Mouse (Mus musculus) limb, embryonic 15.5 days (tissue): ENCODE measurements around the gene Rbak. TPM values are rescaled to one million over a fixed set of nuclear protein-coding genes. Genes with fewer than 3 reads are reported as not detected.
"Not testable (repeated sequence)": the region's sequence is repeated elsewhere in the genome, so short reads cannot be mapped to it uniquely, and the experiment has no call there.

Experiments used
- ATAC-seq: fragments of 200-750 bp; cut with Nextera tagmentation; 2 replicates; pipeline ENCODE4 v1.8.0; 2017; ENCODE audit warnings: low read depth, moderate TSS enrichment; ENCODE audit not compliant: insufficient number of reproducible peaks, low FRiP score, low TSS enrichment
- H3K27ac ChIP-seq: fragments of 300-500 bp; sonication (generic); 2 replicates; pipeline ENCODE4 v1.5.1; 2015; ENCODE audit warnings: moderate library complexity, mild to moderate bottlenecking, inconsistent platforms
- H3K27me3 ChIP-seq: fragments of 300-500 bp; sonication (generic); 2 replicates; pipeline ENCODE4 v1.6.1; 2015; ENCODE audit warnings: inconsistent platforms
- H3K36me3 ChIP-seq: fragments of 300-500 bp; sonication (generic); 2 replicates; pipeline ENCODE4 v1.6.1; 2015; ENCODE audit warnings: inconsistent platforms
- H3K4me1 ChIP-seq: fragments of 300-500 bp; sonication (generic); 2 replicates; pipeline ENCODE4 v1.6.1; 2015; ENCODE audit warnings: inconsistent platforms
- H3K4me2 ChIP-seq: fragments of 300-500 bp; sonication (generic); 2 replicates; pipeline ENCODE4 v1.6.1; 2015; ENCODE audit warnings: mild to moderate bottlenecking, inconsistent platforms
- H3K4me3 ChIP-seq: fragments of 300-500 bp; sonication (generic); 2 replicates; pipeline ENCODE4 v1.5.1; 2015; ENCODE audit warnings: mild to moderate bottlenecking, inconsistent platforms
- H3K9ac ChIP-seq: fragments of 300-500 bp; sonication (generic); 2 replicates; pipeline ENCODE4 v1.6.1; 2015; ENCODE audit warnings: inconsistent platforms
- H3K9me3 ChIP-seq: fragments of 300-500 bp; sonication (generic); 2 replicates; pipeline ENCODE4 v1.6.1; 2016; ENCODE audit warnings: inconsistent platforms
- WGBS: fragments of 180-500 bp; shearing (Covaris S2); methylation state at CpG from one replicate; pipeline ENCODE4 v1.1.7; 2015; 5-methylcytosine and 5-hydroxymethylcytosine counted together
- polyA plus RNA-seq: library from polyadenylated mRNA; unstranded; fragments of >200 nt; fragmentation: Nextera tagmentation; extraction: Ambion mirVana; gene quantifications from 2 replicates; pipeline ENCODE4 v1.2.1, GENCODE M21; 2015

The Rbak gene
- polyA plus RNA-seq, 1 experiment from 2014 or later, result 14.8 TPM

DNA sequence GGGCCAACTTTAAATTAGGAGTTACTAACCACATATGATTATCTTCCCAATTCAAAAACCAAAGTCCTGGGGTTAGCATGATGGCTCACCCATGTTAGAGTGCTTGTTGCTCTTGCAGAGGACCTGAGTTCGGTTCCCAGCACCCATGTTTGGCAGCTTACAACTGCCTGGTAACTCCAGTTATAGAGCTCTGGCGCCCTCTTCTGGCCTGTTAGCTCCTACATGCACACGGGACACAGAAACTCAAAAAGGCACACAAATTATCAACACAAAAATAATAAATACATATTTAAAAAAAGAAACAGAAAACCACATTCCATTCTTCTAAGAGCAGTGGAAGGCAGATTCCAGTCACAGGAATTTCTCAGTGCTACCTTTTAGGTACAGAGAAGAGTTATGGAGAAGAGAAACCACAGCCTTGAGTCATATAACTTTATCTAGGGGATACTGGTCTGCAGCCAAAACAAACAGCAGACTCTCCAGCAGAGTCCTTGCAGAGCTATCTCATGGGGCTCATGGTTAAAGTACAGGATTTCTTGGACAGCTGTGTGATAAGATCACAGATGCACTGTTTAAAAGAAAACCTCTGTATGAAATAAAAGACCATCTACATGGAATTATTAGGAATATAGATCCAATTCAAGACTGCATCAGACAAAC, 2.9 kb downstream of the Rbak start:
- Histone ChIP-seq H3K4me1 (peaks cover 11% of the 10 kb centered on the region), H3K36me3 (peaks cover 59% of the 10 kb centered on the region)
- WGBS, result 87% methylated on average over 3 of the region's 3 CpGs

DNA sequence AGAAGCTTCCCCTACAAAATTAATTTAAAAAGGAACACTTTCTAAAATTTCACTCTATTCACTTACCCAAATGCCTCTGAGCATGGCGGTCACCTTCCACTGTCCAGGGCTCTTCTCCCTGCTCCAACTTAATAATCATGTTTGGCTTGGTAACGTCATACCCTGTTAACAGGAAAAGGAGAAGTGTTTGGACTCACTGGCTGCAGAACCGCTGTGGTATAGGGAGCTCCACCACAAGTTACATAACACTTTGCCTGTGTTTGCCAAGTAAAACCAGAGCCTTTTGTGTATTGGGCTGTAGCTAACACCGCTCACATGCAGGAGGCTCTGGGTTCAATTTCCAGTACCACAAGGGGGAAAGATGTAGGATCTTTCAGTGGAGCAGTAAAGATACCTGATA, 4.6 kb downstream of the Rbak start:
- no peak for ATAC-seq
- peaks cover 76% of the 10 kb centered on the region for H3K36me3 ChIP-seq
- no peak overlapping the region for H3K4me3 ChIP-seq

More for the DNA sequence above, 2.9 kb downstream of the Rbak start:
- no peak for ATAC-seq
- Histone ChIP-seq H3K4me2 (no peak overlapping the region), H3K9me3 (no peaks in the 10 kb centered on the region), H3K9ac (no peak overlapping the region), H3K27me3 (no peaks in the 10 kb centered on the region), H3K27ac (no peak overlapping the region), H3K4me3 (no peak overlapping the region)

GRCm38 (mm10) chr5:143165508-143166070, 15.0 kb downstream of the Rbak start:
- Histone ChIP-seq H3K4me2 (no peak overlapping the region), H3K27me3 (peaks cover 13% of the 10 kb centered on the region; the same call in 1 of the 2 replicates), H3K4me3 (no peak overlapping the region), H3K9ac (no peak overlapping the region), H3K36me3 (no peaks in the 10 kb centered on the region), H3K27ac (no peak overlapping the region), H3K9me3 (no peaks in the 10 kb centered on the region), H3K4me1 (0 out of 2 replicates have a peak, but pooled peaks cover 3% of the 10 kb centered on the region)
- WGBS, result 9% methylated on average over 18 of the region's 18 CpGs
- ATAC-seq, result no peak

More for the DNA sequence above, 4.6 kb downstream of the Rbak start:
- Histone ChIP-seq H3K9me3 (no peaks in the 10 kb centered on the region), H3K27me3 (no peaks in the 10 kb centered on the region), H3K9ac (no peak overlapping the region), H3K27ac (no peak overlapping the region), H3K4me1 (peaks cover 11% of the 10 kb centered on the region), H3K4me2 (no peak overlapping the region)
- WGBS, result 88% methylated on average over 4 of the region's 4 CpGs

- H3K4me1 ChIP-seq, result 0 out of 2 replicates have a peak, but pooled peaks cover 4% of the 10 kb centered on the region
- no peak overlapping the region for H3K9ac ChIP-seq
- H3K4me2 ChIP-seq, result no peak overlapping the region
- no peak overlapping the region for H3K27ac ChIP-seq
- peaks cover 49% of the 10 kb centered on the region for H3K27me3 ChIP-seq
- no peaks in the 10 kb centered on the region; the same call in 1 of the 2 replicates for H3K9me3 ChIP-seq
- 88% methylated on average over 3 of the region's 3 CpGs for WGBS
- no peak for ATAC-seq
- H3K4me3 ChIP-seq, result no peak overlapping the region
- H3K36me3 ChIP-seq, result no peaks in the 10 kb centered on the region
These were observed 25.0 kb downstream of the Rbak start for GRCm38 (mm10) chr5:143155534-143155933.

DNA sequence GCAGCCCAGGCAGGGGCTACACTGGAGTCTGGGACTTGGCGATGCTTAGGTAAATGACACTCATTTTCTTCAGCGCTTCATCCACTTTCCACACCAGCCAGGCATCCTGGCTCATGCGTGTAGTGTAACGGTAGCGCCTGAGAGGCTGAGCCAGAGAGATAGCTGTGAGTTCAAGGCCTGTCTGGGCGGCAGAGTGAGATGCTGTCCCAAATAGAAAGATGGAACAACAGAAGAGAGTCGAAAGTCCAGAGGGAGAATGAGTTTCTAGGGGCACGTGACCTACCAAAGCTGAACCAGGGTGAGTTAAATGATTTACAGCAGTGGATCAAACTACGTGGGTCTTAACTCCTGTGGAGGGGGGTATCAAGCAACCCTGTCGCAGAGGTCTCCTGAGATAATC, 26.8 kb downstream of the Rbak start:
- WGBS, result 86% methylated on average over 10 of the region's 10 CpGs
- ATAC-seq, result no peak
- Histone ChIP-seq H3K4me1 (0 out of 2 replicates have a peak, but pooled peaks cover 4% of the 10 kb centered on the region), H3K4me3 (no peak overlapping the region), H3K27me3 (peaks cover 36% of the 10 kb centered on the region), H3K36me3 (no peaks in the 10 kb centered on the region), H3K4me2 (no peak overlapping the region), H3K9ac (no peak overlapping the region), H3K27ac (no peak overlapping the region), H3K9me3 (no peaks in the 10 kb centered on the region; the same call in 1 of the 2 replicates)

DNA sequence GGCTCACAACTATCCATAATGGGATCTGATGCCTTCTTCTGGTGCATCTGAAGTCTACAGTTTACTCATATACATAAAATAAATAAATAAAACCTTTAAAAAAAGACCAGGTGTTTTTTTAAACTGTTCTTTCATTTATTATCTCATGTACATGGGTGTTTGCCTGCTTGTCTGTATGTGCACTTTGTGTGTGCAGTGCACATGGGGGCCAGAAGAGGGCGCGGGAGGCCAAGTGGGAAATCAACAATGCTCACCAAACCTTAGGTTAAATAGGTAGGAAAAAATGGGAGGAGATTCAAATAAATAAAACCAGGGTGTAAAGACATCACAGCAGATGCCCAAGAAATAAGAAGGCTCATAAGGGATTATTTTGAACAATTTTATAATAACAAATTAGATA, 30.5 kb downstream of the Rbak start:
- 93% methylated on average over 2 of the region's 2 CpGs for WGBS
- H3K9ac ChIP-seq, result no peak overlapping the region
- no peaks in the 10 kb centered on the region for H3K4me1 ChIP-seq
- ATAC-seq, result no peak
- no peak overlapping the region for H3K4me3 ChIP-seq
- no peak overlapping the region for H3K4me2 ChIP-seq
- peaks cover 3% of the 10 kb centered on the region; the same call in 1 of the 2 replicates for H3K27me3 ChIP-seq
- no peaks in the 10 kb centered on the region for H3K9me3 ChIP-seq
- H3K36me3 ChIP-seq, result no peaks in the 10 kb centered on the region
- no peak overlapping the region for H3K27ac ChIP-seq

DNA sequence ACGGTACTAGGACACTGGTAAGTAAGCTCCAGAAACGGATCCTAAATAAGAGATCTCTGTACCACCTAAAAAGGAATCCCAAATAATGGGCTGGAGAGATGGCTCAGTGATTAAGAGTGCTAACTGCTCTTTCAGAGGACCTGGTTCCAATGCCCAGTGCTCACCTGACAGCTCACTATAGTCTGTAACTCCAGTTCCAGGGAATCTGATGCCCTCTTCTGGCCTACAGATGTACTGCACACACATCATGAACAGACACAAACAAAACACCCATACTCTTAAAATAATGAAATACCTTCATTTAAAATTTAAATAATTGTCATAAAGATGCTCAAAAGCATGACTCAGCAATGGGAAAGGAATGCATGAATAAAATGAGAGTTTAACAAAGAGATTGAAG, 31.0 kb downstream of the Rbak start:
- Histone ChIP-seq H3K4me2 (no peak overlapping the region), H3K4me1 (no peaks in the 10 kb centered on the region), H3K9me3 (no peaks in the 10 kb centered on the region), H3K27me3 (no peaks in the 10 kb centered on the region), H3K4me3 (no peak overlapping the region), H3K27ac (no peak overlapping the region), H3K36me3 (no peaks in the 10 kb centered on the region), H3K9ac (no peak overlapping the region)
- 98% methylated on average over 2 of the region's 2 CpGs for WGBS
- ATAC-seq, result no peak

DNA sequence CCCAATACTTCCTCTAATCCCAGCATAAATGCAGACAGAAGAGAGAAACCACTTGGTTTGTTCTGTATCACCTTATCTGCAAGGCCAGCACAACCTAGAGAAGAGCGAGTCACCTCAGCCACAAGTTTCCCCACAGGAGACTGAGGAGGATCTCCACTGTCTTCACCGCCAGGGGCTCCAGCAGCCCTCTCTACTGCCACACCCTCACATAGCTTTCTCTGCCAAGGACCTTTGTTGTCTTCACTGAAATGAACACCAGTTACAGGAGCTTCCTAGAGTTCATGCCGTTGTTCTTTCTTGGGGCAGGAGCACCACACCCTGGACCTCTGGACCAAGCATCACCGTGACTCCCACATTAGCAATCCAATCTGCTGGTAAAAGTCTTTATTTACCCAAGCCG, 31.9 kb downstream of the Rbak start:
- Histone ChIP-seq H3K4me3 (no peak overlapping the region), H3K27me3 (no peaks in the 10 kb centered on the region), H3K27ac (no peak overlapping the region), H3K9me3 (no peaks in the 10 kb centered on the region), H3K9ac (no peak overlapping the region), H3K4me1 (no peaks in the 10 kb centered on the region), H3K36me3 (no peaks in the 10 kb centered on the region), H3K4me2 (no peak overlapping the region)
- WGBS, result 87% methylated on average over 5 of the region's 5 CpGs
- ATAC-seq, result no peak

- Histone ChIP-seq H3K4me2 (no peak within 1 kb of the TSS), H3K9ac (no peak within 1 kb of the TSS), H3K4me3 (no peak within 1 kb of the TSS), H3K27me3 (no peaks in the 10 kb centered on the region), H3K27ac (no peak within 1 kb of the TSS), H3K4me1 (no peaks in the 10 kb centered on the region), H3K9me3 (no peaks in the 10 kb centered on the region), H3K36me3 (no peaks in the 10 kb centered on the region)
- no peak for ATAC-seq
- WGBS, result 53% methylated on average over 3 of the region's 3 CpGs
These were observed 33.1 kb downstream of the Rbak start, which contains the start of gene Olfr718-ps1 for GRCm38 (mm10) chr5:143147481-143147880. Gene Olfr718-ps1, minus strand, starts transcription at chr5:143147581.

- Histone ChIP-seq H3K27me3 (no peaks in the 10 kb centered on the region), H3K9me3 (no peaks in the 10 kb centered on the region), H3K4me3 (no peak overlapping the region), H3K36me3 (no peaks in the 10 kb centered on the region), H3K4me2 (no peak overlapping the region), H3K9ac (no peak overlapping the region), H3K4me1 (no peaks in the 10 kb centered on the region), H3K27ac (no peak overlapping the region)
- ATAC-seq, result no peak
- 85% methylated on average over 13 of the region's 13 CpGs for WGBS
These were observed 43.0 kb downstream of the Rbak start for GRCm38 (mm10) chr5:143137580-143137979.

- Histone ChIP-seq H3K27me3 (no peaks in the 10 kb centered on the region), H3K36me3 (no peaks in the 10 kb centered on the region), H3K4me1 (no peaks in the 10 kb centered on the region), H3K27ac (no peak overlapping the region), H3K4me3 (no peak overlapping the region), H3K9ac (no peak overlapping the region), H3K4me2 (no peak overlapping the region), H3K9me3 (no peaks in the 10 kb centered on the region)
- 90% methylated on average over 7 of the region's 7 CpGs for WGBS
- ATAC-seq, result no peak
These were observed 45.5 kb downstream of the Rbak start for GRCm38 (mm10) chr5:143135042-143135441.

DNA sequence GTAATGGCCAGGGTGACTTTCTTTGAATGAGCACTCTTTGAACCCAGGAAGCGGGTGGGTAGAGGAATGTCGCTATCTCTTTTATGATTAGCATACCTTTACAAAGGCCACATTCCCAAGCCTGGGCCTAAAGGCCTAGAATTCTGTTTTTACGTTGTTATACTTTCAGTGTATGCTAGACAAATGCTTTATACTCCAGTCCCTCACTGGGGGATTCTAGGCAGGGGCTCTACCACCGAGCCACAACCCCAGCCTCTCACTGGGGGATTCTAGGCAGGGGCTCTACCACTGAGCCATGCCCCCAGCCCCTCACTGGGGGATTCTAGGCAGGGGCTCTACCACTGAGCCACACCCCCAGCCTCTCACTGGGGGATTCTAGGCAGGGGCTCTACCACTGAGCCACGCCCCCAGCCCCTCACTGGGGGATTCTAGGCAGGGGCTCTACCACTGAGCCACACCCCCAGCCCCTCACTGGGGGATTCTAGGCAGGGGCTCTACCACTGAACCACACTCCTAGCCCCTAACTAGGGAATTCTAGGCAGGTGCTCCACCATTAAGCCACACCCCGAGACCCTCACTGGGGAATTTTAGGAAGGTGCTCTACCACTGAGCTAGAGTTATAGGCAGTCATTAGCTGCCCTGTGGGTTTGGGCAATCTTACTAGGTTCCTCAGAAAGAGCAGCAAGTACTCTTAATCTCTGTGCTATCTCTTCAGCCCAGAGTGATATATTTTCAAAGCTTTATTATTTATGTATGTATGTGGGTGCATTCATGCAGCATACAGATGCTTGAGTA, 46.2 kb downstream of the Rbak start:
- WGBS, result 84% methylated on average over 5 of the region's 6 CpGs
- not testable (repeated sequence) for H3K4me3 ChIP-seq, H3K27me3 ChIP-seq, H3K9me3 ChIP-seq, H3K4me2 ChIP-seq, ATAC-seq, H3K27ac ChIP-seq, H3K4me1 ChIP-seq, H3K36me3 ChIP-seq, H3K9ac ChIP-seq
